Mouse (Mus musculus) ovary, adult 18-20 months (tissue): ENCODE data around the gene Lep.

Experiments used
- DNase-seq: peaks from one replicate; pipeline ENCODE4 v3.0.0; 2022; ENCODE audit warnings: low spot score, mixed read lengths

The Lep gene

DNA sequence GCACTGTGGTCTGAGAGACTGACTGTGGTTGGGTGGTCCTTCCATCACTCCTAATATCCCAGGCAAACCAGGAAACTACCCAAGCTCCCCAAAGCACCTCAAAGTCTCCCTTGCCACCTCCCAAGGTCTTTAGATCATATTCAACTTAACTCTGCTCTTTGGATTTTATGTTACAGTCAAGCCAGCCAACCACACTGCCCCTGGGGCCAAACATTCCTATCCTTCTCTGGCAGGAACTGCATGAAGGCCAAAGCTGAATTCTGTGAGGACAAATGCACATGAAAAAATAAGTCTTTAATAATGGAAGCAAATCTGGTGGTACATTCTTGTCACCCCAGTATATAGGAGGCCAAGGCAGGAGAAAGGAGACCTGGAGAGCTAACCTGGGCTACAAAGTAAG lies 16.0 kb upstream of the Lep start:
- no peak for DNase-seq

DNA sequence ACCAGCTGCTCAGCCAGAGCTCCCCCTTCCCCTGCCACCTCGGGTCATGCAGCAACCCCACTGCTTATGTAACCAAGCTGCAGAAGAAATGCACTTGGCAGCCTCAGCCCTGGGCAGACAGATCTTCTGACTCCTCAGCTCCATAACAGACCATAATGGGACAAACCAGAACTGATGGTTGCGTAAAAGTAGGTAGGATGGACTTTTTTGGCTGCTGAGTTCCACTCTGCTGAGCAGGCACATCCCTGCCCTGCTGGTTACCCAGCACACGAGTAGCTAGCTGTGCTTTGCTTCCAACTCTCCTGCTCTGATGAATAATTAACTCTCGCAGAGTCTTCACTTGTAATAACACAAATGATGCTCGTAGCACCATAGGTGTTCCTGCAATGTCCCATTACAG lies 10.1 kb upstream of the Lep start:
- DNase-seq = no peak

DNA sequence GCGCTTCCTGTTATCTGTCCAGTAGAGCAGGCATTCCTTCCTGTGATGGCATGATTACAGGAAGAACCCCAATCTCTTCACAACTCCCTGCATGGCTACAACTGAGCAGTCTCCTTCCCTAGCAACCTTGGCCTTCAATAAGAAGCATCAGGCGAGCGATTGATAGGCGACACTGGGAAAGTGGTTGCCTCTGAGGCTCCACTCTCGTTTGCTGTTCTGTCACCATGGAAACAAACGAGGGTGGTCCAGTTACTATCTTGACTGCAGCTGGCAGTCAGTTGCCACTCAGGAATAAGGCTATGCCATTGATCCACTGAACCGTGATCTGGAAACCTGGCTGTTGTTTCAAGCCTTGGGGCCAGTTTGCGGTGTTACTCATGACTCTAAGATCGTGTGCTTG lies 7.8 kb upstream of the Lep start:
- no peak for DNase-seq

DNA sequence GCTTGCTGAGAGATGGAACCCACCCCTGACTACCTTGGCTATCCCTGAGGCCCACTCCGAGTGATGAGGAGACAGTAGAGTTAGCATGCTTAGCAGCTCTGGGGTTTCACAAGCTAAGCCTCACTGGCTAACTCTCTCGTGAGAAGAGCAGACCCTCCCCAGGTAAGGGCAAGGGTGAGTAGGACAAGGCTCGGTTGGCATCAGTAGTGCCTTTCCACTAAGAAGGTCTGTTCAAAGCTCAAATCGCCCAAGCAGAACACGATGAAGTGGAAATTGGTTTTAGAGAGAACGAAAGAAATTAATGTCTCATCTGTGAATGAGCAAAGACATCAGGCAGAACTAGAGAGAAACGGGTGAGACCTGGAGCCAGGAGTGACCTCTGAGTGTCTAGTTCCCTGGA lies 6.8 kb upstream of the Lep start:
- DNase-seq = no peak

DNA sequence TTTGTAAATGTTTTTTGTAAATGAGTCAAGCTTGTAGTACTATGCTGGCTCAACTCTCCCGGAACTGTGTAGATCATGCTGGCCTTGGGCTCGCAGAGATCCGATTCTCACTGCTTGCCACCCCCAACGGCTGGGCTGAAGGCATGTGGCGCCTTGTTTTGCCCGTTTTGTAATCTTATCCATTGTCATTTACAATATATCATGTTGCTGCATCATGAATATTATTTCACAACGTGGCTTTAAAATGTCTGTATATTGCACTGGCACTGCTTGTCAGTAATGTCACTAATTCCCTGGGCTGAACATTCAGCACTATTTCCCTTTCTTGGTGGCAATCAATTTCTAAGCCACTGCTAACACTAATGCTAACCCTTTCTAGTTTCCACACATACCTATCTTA lies 3.6 kb upstream of the Lep start:
- no peak for DNase-seq

DNA sequence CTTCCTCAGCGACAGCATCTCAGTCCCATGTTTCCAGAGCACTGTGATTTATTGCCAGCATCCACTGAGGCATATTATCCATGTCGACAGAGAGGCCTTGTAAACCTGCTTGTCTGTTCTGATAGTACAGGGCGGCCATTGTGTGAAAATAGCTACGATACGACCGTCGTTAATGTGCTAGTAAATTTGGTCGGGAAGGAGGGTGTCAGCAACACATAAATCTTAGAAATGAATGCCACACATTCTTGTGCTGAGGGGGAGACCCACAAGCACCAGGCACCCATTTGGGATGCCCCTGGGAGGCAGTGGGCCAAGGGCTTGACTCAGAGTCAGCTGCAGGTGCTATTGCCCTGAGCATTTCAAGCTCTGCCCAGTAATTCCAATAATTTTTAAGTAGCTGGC lies 6.4 kb downstream of the Lep start:
- peak; percentile 8 for DNase-seq

DNA sequence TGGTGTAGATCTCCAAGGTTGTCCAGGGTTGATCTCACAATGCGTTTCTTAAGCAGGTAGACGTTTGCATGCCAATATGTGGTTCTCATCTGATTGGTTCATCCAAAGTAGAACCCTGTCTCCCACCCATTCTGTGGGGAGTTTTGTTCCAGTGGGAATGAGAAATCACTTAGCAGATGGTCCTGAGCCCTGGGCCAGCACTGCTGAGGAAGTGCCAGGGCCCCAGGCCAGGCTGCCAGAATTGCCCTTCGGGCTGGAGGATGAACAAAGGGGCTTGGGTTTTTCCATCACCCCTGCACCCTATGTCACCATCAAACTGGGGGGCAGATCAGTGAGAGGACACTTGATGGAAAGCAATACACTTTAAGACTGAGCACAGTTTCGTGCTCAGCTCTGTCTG lies 12.2 kb downstream of the Lep start:
- no peak for DNase-seq

DNA sequence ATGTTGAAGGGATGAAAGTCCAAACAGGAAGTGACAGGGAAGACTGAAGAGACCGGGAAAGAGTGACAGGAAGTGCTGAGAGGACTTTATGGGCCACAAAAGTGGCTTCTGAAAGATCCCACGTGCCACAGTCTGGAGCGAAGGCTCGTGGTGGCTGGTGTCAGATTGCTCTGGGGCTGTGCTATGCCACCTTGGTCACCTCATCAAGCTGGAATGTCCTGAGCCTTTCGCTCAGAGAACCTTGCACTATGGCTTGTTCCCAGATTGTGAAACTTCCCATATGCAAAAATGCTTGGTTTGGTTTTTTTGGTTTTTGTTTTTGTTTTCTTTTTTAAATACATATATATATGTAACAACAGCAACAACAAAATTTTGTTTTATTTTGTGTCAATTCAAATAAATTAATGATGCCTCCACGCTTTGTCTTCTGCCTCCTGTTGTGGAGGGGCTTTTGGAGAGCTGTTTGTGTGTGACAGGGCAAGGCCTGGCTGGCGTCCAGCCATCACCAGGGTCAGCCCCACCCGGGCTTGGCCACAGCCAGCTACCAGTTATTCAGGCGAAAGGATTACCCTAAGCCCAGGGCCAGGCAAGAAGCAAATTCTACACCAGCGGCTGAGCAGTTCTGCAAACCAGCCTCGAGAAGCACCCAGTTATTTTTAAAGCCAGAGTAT lies 13.6 kb downstream of the Lep start:
- no peak for DNase-seq

DNA sequence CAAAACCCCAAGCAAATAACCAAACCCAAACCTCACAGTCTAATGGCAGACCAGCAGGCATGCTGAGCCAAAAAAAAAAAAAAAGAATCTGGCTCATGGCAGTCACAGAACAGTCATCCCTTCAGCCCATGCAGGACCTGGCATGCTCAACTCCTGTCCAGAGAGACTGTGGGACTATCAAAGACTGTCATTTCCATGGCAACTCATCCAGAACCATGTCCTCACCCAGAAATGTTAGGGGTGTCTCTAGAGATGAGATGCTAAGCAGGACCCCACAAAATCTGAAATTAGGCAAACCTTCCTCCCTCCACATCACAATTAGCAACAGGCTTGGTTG lies 14.1 kb downstream of the Lep start:
- DNase-seq = no peak

DNA sequence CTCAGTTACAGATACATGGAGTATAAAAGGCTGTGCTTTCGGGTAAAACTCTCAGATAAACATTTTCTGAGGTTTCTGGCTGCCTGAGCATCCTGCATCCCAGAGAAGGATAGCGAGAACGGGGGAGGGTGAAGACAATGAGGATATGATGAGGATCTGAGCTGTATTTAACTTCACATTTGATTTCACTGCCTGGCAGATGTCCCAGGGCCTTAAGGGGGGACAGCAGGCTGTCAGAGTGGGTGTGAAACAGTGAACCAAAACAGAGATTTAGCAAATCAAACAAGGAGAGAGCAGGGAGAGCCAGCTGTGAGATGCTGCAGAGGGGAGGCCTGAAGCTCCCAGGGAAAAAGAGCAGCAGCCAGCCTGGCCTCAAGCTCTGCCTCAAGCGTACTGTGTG lies 19.3 kb downstream of the Lep start:
- DNase-seq = no peak

DNA sequence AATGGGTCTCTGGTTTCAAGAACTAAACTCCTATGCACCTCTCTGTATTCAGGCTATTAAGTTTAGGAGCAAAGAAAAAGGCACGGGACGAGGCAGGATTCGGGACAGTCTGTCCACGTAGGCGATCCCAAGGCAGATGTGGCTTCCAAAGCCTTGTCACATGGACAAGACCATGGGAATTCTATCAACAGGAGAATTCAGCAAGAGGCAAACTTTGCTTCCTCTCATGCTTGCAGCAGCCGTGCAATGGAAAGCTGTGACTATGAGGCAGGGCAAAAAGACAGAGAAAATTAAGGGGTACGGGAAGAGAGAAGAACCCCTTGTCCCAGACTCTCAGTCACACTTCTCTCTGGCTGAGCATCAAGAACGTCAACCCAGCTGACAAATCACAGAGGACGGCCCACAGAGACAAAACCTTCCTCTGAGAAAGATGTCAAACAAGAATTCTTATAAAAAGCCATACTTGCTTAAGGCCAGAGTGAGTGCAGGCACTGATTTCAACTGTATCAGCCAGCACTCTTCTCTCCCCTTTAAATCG lies 21.9 kb downstream of the Lep start:
- no peak for DNase-seq

DNA sequence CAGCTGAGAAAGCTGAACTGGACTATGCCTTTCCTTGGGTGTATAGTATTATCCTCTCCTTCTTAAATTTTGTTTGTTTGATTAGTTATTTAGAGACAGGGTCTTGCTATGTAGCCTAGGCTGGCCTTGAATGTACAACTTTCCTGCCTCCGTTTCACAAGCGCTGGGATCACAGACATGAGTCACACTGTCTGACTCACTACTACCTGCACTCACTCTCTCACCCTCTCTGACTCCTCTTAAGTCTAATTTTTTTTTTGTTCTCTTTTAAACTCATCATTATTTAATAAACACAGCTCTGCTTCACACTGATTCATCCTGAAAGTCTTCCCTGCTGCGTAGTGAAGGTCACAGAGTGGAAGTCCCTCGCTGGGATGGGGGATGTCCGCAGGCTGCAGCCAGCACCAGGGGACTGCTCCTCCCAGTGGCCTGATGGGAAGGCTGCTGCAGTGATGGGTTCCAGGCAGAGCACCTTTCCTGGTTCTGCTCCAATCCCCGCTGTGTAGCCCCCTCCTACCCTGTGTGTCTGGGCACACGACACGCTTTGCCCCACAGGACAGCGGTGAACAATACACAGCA lies 22.8 kb downstream of the Lep start:
- DNase-seq = peak; percentile 12

DNA sequence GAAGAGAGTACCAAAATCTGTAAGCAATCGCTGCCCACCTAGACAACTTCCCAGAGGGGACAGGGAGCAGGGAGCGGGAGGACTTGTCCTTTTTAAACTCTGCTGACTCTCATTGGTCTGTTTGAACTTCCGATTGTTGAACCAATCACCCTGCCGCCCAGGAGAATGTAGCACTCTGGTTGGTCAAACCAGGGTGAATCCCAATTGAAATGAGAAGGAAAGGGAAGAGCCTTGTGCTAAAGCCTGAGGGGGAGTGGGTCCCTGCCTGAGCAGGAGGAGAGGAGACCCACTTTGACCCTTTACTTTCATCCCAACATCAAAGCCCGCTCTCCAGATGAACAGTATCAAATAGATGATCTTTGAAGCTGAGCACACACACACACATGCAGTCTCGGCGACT lies 24.4 kb downstream of the Lep start:
- no peak for DNase-seq

DNA sequence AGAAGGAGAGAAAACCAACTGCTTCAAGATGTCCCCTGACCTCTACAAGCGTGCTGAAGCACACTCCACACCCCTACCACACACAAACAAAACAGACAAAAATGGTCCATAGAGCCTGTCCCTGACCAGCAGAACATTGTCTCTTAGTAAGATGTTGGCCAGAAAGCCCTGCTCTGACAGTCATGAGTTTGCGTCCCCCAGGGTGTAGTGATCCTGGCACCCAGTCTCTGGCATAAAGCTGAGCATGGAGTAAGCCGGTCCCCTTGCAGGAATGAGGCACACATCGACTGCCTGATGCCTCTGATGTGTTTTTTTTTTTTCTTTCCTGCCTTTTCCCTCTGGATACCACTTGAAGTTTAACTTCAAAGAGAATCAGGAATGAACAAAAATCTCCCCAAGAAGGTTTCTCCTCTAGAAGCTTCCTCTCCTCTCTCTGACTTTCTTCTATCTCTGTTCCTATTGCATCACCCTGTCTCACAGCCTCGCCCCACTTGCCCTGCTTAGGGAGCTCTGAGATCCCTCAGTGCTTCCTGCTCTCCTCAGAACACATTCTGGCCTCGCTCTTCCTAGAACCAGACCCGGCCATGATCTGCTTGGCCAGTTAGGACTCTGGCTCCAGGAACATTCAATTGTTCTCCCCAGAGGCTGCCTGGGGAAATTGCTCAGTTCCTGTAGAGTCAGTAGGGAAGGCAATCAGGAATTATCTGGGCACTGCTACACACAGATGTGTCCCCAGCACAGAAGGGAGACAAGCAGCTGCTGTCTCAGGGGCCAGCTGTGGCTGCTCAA lies 28.1 kb downstream of the Lep start:
- DNase-seq = peak; percentile 29

DNA sequence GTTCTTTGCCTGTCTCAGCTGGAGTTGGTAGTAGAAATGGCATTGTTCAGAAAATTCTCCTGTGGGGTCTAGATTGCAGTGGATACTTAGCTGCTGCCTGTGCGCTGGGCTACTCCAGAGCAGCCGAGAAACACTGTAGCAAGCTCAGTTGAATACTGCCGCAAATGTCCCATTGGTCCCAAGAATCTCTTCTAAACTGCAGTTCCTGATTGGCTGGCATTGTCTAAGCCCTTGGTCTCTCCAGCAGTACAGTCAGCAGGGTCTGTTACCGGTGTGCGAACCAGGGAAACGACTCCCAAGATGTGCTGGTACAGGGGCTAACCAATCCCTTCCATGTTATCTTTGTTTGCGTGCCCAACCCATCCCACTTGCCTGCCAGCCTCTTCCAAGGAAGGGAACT lies 32.2 kb downstream of the Lep start:
- no peak for DNase-seq

DNA sequence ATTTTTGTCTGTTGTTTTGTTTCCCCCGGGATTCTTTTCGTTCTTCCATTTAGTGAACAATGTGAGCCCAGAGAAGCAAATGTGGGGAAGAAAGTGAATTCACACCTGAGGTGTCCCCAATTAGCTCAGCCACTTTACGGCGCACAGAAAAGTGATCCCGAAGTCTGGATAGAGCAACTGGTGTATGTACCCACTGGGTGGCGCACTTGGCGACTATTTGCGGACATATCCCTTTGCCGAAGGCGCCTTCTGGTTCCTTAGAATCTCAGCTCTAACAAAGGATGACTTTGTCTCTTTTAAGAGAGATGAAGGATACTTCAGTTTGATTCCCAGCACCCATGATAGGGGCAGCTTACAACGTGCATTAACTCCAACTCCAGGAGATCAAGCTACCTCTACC lies 32.9 kb downstream of the Lep start:
- DNase-seq = no peak

DNA sequence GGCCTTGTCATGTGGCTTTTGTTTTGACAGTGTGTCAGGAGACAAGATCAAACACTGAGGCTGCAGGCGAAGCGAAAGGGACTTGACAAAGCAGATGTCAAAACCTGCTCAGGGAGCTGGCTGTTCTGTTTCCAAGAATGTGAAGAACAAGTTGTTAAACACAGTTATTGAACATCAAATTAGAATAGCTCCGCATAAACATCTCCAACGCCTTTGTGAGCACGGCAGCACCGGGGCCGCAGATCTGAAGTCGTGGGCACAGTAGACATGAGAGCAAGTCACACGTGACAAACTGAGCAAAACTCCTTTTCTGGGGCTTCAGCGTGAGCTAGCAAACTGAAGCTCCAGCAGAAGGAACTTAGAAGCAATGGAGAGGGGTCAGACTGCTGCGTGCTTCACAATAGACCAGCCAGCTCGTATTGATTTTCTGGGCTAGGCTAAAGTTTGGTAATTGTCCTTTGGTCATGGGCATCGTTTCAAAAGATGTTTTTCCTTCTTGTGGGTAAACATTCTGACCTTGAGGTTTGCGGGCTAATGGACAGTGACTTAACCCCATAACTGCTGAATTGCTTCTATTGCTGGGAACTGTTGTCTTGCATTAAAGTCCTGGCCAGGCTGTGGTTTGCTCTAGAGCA lies 39.6 kb downstream of the Lep start:
- peak; percentile 7 for DNase-seq

DNA sequence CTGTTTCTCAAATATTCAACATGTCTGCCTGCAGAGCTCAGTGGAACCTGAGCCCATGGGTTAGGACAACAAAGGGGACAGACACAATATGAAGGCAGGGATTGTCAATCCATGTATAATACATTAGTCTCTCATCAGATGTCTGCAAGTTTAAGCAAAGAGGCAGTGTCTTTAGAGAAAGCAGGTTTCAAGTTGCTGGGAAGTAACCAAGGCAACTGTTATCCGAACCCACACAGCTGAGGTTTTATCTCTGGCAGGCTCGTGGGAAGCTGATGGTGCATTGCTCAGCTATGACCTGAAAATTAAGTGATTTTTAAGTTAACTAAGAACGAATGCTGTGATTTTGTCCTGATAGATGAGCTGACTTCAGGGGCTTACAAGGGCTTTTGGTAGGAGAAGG lies 40.4 kb downstream of the Lep start:
- peak; percentile 26 for DNase-seq

DNA sequence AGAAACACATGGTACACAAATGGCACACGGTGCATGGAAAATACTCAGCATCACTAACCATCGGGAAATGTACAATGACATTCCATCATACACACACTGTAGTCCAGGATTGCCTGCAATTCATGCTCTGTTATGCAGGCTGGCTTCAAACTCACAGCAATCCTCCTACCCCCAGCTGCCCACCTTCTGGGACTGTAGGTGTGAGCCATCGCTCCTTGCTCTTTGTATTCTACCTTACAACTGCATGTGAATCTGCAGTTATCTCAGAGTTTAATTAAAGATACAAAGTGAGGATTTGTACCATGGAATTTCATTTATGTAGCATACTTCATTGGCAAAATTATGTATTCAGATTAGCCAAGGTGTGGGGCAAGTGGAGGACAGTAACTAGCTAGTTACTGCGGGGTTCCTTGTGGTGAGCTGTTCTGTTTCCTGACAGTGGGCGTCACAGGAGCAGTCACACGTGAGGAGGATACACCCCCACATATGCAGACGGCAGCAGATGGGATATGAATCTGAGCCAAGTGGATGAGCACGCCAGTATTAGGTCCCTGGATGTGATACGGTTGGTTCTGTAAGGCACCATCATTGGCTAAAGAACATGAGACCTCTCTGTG lies 41.3 kb downstream of the Lep start:
- no peak for DNase-seq

DNA sequence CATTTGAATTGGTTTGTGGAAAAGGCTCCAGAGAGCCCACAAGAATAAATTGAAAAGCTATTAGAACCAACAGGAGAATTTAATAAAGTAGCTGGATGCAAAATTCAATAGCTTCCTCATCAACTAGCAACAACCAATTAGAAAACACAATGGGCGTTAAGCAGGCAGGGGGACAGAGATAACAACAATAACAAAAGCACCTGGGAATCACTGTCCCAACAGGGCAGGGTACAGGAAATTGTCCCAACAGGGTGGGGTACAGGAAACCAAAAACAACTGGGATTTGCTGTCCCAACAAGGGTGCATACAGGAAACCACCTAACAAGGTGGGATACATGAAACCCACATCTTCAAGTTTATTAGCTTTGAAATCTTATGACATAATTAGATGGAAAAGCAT lies 48.4 kb downstream of the Lep start:
- no peak for DNase-seq

DNA sequence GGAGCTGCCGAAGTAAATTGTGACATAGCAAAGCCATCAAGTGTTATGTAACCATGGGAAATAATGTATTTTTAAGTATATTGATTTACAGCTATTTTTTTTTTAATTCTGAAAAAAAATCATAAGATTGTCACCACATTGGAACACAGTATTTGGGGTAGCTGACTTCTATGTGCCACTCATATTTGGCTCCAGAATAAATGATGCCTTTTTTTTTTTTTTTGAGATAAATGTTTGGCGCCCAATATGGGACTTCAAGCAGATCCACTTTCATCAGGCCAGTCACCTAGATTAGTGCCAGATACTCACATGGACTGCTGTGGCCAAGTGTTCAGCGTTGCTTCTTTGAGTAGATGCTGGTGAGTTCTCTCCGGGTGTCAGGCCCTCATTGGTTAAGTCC lies 51.5 kb downstream of the Lep start:
- DNase-seq = no peak

DNA sequence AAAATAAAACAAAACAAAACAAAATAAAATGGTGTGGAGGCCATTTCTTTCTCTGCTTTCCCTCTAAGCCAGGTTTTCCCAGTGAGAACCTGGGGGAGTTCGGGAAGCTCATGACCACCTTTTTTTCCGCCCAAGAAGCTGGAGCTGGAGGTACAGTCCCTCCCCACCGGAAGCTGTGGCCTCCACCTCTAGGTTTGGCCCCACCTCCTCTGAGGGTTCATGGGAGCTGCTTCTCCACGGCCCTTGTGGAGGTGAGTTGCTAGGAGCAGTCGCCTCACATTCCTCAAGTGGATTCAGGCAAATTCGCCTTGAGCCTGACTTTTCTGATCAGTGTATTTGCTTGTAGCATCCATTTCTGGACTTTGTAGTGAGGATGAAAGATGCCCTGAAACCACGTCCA lies 55.7 kb downstream of the Lep start:
- DNase-seq = no peak
